Mouse (Mus musculus) heart, adult 2 months (tissue): ENCODE data around the gene Lrrc4c. TPM values are rescaled to one million over a fixed set of nuclear protein-coding genes. Genes with fewer than 3 reads are reported as not detected.

ENCODE experiments used
- DNase-seq, 2 experiments: peaks; one replicate each; pipeline ENCODE4 v3.0.0; 2021
- H3K27ac ChIP-seq: fragments of 200-600 bp; 2 replicates; pipeline ENCODE4 v1.8.1; 2022
- H3K27me3 ChIP-seq: fragments of 200-500 bp; 2 replicates; pipeline ENCODE4 v1.6.1; 2012; ENCODE audit warnings: mild to moderate bottlenecking, low read length, inconsistent platforms, mixed read lengths; ENCODE audit not compliant: control insufficient read depth, insufficient read depth
- H3K36me3 ChIP-seq: fragments of 200-500 bp; 2 replicates; pipeline ENCODE4 v1.6.1; 2012; ENCODE audit warnings: low read length, inconsistent platforms; ENCODE audit not compliant: control insufficient read depth, insufficient read depth
- H3K4me1 ChIP-seq: fragments of 200-500 bp; 2 replicates; pipeline ENCODE4 v1.6.1; 2011; ENCODE audit warnings: low read length; ENCODE audit not compliant: control insufficient read depth, insufficient read depth
- H3K4me3 ChIP-seq: fragments of 200-600 bp; 2 replicates; pipeline ENCODE4 v1.8.1; 2022
- H3K79me2 ChIP-seq: fragments of 200-500 bp; replicated peaks from 2 replicates; pipeline ENCODE4 v1.6.1; 2012; ENCODE audit warnings: mild to moderate bottlenecking, inconsistent platforms, low read length, moderate library complexity, mixed read lengths; ENCODE audit not compliant: control insufficient read depth, insufficient read depth
- H3K9ac ChIP-seq: fragments of 200-500 bp; 2 replicates; pipeline ENCODE4 v1.6.1; 2012; ENCODE audit warnings: low read depth, mild to moderate bottlenecking, control low read depth, inconsistent platforms, low read length, mixed read lengths
- CTCF ChIP-seq: fragments of 200-600 bp; IDR thresholded peaks from 2 replicates; pipeline ENCODE4 v1.8.1; 2022; ENCODE audit warnings: antibody characterized with exemption, mild to moderate bottlenecking, moderate library complexity
- EP300 ChIP-seq: fragments of 200-500 bp; IDR thresholded peaks from 2 replicates; pipeline ENCODE4 v1.6.1; 2011; ENCODE audit warnings: low read depth, low read length, control low read depth; ENCODE audit not compliant: insufficient read depth
- POLR2A ChIP-seq: fragments of 200-500 bp; IDR thresholded peaks from 2 replicates; pipeline ENCODE4 v1.6.1; 2011; ENCODE audit warnings: mild to moderate bottlenecking, low read depth, low read length, control low read depth; ENCODE audit not compliant: insufficient read depth
- WGBS: fragments of 180-500 bp; shearing (Covaris S2); methylation state at CpG from one replicate; pipeline ENCODE4 v1.1.7; 2018; 5-methylcytosine and 5-hydroxymethylcytosine counted together
- intact Hi-C: fragments of 180-260 bp; cut with DNase I; formaldehyde crosslinking; loops from one replicate; pipeline ENCODE4 v1.15.1; 2025
- polyA plus RNA-seq: library from polyadenylated mRNA; depleted of rRNA; stranded (reverse); fragments of >200 nt; gene quantifications from 2 replicates; pipeline ENCODE4 v1.2.3, GENCODE M21; 2012
- total RNA-seq, 2 experiments: library from RNA; stranded (reverse); gene quantifications; 2 replicates each; pipeline ENCODE4 v1.2.3; 2021

Lrrc4c gene
- total and polyA plus RNA-seq, 3 experiments: 0.20 to 0.39 (median 0.23) TPM

DNA sequence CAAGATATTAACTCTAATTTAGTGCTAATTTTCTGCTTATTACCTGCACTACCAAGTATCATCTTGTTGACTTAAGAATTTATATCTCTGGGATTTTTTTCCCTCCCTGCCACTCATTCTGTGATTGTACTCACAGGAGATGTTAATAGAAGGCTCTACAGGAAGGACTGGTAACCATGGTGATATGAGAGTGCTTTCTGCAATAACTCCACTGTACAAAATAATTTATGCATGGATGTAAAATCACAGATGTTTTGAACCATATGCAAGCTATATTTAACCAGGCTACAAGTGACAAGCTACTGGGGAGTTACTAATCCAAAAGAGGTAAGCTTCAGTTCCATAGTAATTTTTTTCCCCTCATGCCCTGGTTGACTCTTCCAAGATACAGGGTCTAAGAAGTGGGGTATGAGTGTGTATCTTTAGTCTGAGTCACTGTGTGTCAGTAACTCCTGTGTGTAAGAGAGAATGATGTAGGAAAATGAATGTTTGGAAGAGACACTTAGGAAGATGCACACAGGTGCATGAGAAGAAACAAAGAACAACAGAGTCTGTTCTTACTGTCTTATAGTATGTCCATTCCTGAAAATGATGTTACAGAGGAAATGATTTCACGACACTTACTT is 83.3 kb downstream of the Lrrc4c start:
- H3K9ac ChIP-seq: no peak overlapping the region
- no peak for DNase-seq
- no peaks in the 10 kb centered on the region for H3K36me3 ChIP-seq
- WGBS: 79% methylated on average over 1 of the region's 1 CpGs
- H3K27ac ChIP-seq: no peak overlapping the region
- H3K27me3 ChIP-seq: no peaks in the 10 kb centered on the region
- H3K4me1 ChIP-seq: no peaks in the 10 kb centered on the region
- TF ChIP-seq CTCF (no peak), EP300 (no peak), POLR2A (no peak)
- intact Hi-C loops: no loop called here
- no peak overlapping the region for H3K4me3 ChIP-seq
- H3K79me2 ChIP-seq: no peaks in the 10 kb centered on the region

- no peak for DNase-seq
- H3K4me1 ChIP-seq: no peaks in the 10 kb centered on the region
- no peak overlapping the region for H3K27ac ChIP-seq
- WGBS: 61% methylated on average over 2 of the region's 2 CpGs
- no peak overlapping the region for H3K4me3 ChIP-seq
- H3K79me2 ChIP-seq: no peaks in the 10 kb centered on the region
- TF ChIP-seq CTCF (no peak), POLR2A (no peak), EP300 (no peak)
- H3K36me3 ChIP-seq: no peaks in the 10 kb centered on the region
- no peak overlapping the region for H3K9ac ChIP-seq
- H3K27me3 ChIP-seq: no peaks in the 10 kb centered on the region
- intact Hi-C loops: no loop called here
These were observed 84.5 kb downstream of the Lrrc4c start for GRCm38 (mm10) chr2:96402514-96402913.

DNA sequence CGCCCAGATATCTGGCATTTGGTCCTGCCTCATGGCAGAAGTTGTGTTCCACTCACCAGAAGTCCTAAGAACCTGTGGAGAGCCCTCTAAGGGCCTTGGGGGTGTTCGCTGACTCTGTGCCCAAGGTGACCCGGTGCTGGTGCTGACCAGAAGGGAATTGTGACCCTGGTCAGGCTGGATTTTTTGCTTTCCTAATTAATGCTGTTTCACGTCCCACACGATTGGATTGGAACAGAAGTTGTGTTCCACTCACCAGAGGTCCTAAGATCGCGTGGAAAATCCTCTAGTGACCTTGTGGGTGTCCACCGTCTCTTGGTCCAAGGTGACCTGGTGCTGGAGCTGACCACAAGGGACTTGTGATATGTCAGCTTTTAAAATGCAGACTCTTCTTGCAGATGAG is 88.9 kb downstream of the Lrrc4c start:
- DNase-seq: no peak
- no peaks in the 10 kb centered on the region for H3K4me1 ChIP-seq
- H3K36me3 ChIP-seq: no peaks in the 10 kb centered on the region
- H3K27me3 ChIP-seq: no peaks in the 10 kb centered on the region
- no peak for TF ChIP-seq CTCF
- no peak for TF ChIP-seq POLR2A
- no peak for TF ChIP-seq EP300
- intact Hi-C loops: no loop called here
- WGBS: 78% methylated on average over 8 of the region's 8 CpGs
- H3K4me3 ChIP-seq: no peak overlapping the region
- H3K79me2 ChIP-seq: no peaks in the 10 kb centered on the region
- no peak overlapping the region for H3K27ac ChIP-seq
- no peak overlapping the region for H3K9ac ChIP-seq

- Histone ChIP-seq H3K27me3 (no peaks in the 10 kb centered on the region), H3K36me3 (no peaks in the 10 kb centered on the region), H3K4me3 (no peak overlapping the region), H3K4me1 (no peaks in the 10 kb centered on the region), H3K79me2 (no peaks in the 10 kb centered on the region), H3K27ac (no peak overlapping the region), H3K9ac (no peak overlapping the region)
- no peak for TF ChIP-seq EP300
- no peak for TF ChIP-seq POLR2A
- no peak for TF ChIP-seq CTCF
- DNase-seq: no peak
- intact Hi-C loops: no loop called here
- WGBS: 68% methylated on average over 1 of the region's 1 CpGs
These were observed 93.2 kb downstream of the Lrrc4c start for GRCm38 (mm10) chr2:96411182-96411581.

DNA sequence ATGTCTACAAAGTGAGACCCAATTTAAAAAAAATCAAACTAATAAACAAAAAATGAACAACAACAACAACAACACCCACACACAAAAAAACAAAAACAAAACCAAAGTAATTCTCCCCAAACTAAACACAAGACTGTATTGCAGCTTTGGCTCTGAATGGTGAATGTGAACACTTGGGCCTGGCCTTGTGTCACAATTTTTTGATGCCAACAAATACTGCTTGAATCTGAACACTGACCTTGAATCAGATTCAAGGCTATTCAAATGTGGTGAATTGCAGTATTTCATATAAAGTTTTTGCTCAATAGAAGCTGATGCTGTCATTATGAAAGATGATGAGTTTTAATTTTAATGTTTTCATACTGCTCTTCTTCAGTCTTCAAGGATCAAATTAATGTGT is 143.6 kb downstream of the Lrrc4c start:
- no peaks in the 10 kb centered on the region for H3K79me2 ChIP-seq
- no peak for DNase-seq
- no peak for TF ChIP-seq EP300
- no peaks in the 10 kb centered on the region for H3K27me3 ChIP-seq
- intact Hi-C loops: no loop called here
- H3K9ac ChIP-seq: no peak overlapping the region
- H3K36me3 ChIP-seq: no peaks in the 10 kb centered on the region
- H3K27ac ChIP-seq: no peak overlapping the region
- H3K4me1 ChIP-seq: no peaks in the 10 kb centered on the region
- no peak overlapping the region for H3K4me3 ChIP-seq

DNA sequence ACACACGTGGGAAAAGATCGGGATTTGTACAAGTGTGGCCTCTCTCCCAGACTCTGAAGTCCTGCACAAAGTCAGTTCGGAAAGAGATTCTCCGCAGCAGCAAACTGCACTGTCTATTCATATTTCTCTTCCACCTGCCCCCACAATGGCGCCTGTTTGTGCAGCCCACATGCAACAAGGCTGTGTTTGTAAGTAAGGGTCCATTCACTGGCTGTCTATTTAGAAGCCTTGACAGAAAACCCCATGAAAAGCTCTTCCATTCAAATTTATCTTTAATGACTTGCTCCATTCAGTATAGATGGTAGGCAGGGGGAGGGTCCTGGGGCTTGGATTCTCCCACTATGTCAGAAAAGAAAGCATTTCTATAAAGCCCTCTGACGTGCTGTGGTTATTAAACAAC is 157.7 kb downstream of the Lrrc4c start:
- Histone ChIP-seq H3K27ac (no peak overlapping the region), H3K27me3 (no peaks in the 10 kb centered on the region), H3K4me3 (no peak overlapping the region), H3K9ac (no peak overlapping the region), H3K36me3 (no peaks in the 10 kb centered on the region), H3K4me1 (no peaks in the 10 kb centered on the region), H3K79me2 (no peaks in the 10 kb centered on the region)
- no peak for DNase-seq
- TF ChIP-seq EP300 (no peak), CTCF (no peak), POLR2A (no peak)
- intact Hi-C loops: no loop called here
- 67% methylated on average over 6 of the region's 6 CpGs for WGBS
